Mouse (Mus musculus) bone marrow macrophage, adult 2 months (primary cell): ENCODE measurements around the gene Dnajc13.

Experiments
- CTCF ChIP-seq: IDR thresholded peaks from 2 replicates; pipeline ENCODE4 v1.5.1; 2012; ENCODE audit warnings: low read depth, mild to moderate bottlenecking, low read length, moderate library complexity
- POLR2A ChIP-seq: IDR thresholded peaks from 2 replicates; pipeline ENCODE4 v1.6.1; 2012; ENCODE audit warnings: mild to moderate bottlenecking, low read depth, low read length, borderline replicate concordance

DNA sequence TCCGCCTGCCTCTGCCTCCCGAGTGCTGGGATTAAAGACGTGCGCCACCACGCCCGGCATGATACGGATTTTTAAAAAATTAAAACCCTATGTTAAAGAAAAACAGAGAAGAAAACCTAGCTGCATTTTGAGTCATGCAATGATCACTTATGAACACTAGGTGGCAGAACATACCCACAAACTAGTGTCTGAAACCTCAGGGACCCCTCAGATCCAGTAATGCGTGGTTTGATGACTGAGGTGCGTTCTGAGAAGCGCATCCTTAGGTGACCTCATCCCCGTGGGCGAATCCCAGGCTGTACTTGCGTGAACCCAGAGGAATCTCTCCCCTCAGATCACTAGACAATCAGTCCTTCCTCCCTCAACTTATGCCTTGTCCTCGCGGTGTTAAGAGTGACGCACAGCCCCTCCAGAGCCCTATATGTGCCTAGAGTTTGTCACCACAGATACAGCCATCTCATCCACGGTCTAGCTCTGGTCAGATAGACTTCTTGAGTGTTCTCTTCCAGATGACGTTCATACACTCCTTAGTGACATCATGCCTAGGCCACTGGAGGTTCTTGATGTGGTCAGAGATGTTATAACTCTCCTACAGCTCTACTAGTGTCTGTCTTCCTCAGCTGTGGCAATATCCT, 14.9 kb upstream of the Dnajc13 start:
- TF ChIP-seq CTCF (peak; percentile 79), POLR2A (no peak)
